Mouse (Mus musculus) ovary, postnatal 36 days (tissue): ENCODE measurements at regions not wholly inside any gene's neighbourhood (a gene's known extent, or its start where the extent isn't known, plus 50 kb on each side); places are given as distances from the start of the nearest gene placed in this dataset.

Experiments
- DNase-seq: peaks from one replicate; pipeline ENCODE4 v3.0.0; 2022; ENCODE audit warnings: low spot score, mixed read lengths

- no peak for DNase-seq
These were observed 117.7 kb upstream of the Xylt1 start for GRCm38 (mm10) chr7:117263126-117263525.

- no peak for DNase-seq
These were observed 116.4 kb upstream of the Xylt1 start for GRCm38 (mm10) chr7:117264341-117264740.

GRCm38 (mm10) chr7:117268096-117268495, 112.7 kb upstream of the Xylt1 start:
- no peak for DNase-seq

- DNase-seq: no peak
These were observed 111.4 kb upstream of the Xylt1 start for GRCm38 (mm10) chr7:117269263-117269897.

GRCm38 (mm10) chr7:117278388-117278961, 102.3 kb upstream of the Xylt1 start:
- DNase-seq: no peak

GRCm38 (mm10) chr7:117282194-117282593, 98.6 kb upstream of the Xylt1 start:
- no peak for DNase-seq

- DNase-seq: no peak
These were observed 95.6 kb upstream of the Xylt1 start for GRCm38 (mm10) chr7:117285206-117285605.

GRCm38 (mm10) chr7:117285985-117286384, 94.8 kb upstream of the Xylt1 start:
- DNase-seq: no peak

- DNase-seq: no peak
These were observed 77.1 kb upstream of the Xylt1 start for GRCm38 (mm10) chr7:117303705-117304104.

GRCm38 (mm10) chr7:117310586-117311200, 70.1 kb upstream of the Xylt1 start:
- no peak for DNase-seq

- no peak for DNase-seq
These were observed 69.5 kb upstream of the Xylt1 start for GRCm38 (mm10) chr7:117311316-117311715.

GRCm38 (mm10) chr7:117316126-117316805, 64.5 kb upstream of the Xylt1 start:
- no peak for DNase-seq

GRCm38 (mm10) chr7:117317362-117317761, 63.4 kb upstream of the Xylt1 start:
- no peak for DNase-seq

- no peak for DNase-seq
These were observed 60.2 kb upstream of the Xylt1 start for GRCm38 (mm10) chr7:117320552-117320951.
